Mouse (Mus musculus): ENCODE measurements around the gene Cyp8b1. TPM values are rescaled to one million over a fixed set of nuclear protein-coding genes. Genes with fewer than 3 reads are reported as not detected.

Gene Cyp8b1
- total RNA-seq, 2 experiments from 2014 or later, result 0.26 to 0.30 TPM

DNA sequence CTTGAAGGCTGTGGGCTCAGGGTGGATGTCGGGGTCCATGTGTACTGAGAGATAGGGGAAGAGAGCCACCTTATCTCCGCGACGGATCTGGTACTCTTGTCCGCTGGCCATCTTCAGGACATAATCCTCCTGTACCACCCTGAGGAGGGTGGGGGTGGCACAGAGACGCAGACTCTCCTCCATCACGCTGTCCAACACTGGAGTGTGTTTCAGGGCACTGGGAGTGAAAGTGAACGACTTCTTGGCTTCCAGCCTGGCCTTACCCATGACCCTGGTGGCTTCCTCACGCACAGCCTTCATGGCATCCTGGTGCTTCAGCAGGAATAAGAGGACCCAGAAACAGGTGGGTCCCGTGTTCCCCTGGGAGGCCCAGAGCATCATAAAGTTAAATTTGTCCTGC, 1.0 kb downstream of the Cyp8b1 start:
- DNase-seq, result no peak

GRCm38 (mm10) chr9:121914226-121914757, 1.8 kb downstream of the Cyp8b1 start:
- peak; percentile 65 to 71 for DNase-seq

DNA sequence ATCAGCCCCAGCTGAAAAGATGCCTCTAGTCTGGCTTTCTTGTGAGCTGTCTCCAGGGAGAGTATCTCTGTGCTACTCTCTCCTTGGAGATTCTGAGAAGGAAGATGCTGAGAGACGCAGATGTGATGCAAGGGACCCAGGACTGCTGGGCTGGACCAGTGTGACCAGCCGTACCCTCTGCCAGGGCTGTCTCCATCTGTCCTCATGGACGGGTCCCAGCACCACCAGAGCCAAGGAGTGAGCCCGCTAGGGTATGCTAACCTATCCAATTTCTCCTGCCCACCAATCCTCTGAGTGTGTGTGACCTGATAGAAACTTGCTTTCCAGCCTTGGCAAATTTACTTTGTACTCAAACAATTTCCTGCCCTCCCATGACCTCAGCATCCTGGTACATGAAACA, 3.3 kb downstream of the Cyp8b1 start:
- no peak for DNase-seq

DNA sequence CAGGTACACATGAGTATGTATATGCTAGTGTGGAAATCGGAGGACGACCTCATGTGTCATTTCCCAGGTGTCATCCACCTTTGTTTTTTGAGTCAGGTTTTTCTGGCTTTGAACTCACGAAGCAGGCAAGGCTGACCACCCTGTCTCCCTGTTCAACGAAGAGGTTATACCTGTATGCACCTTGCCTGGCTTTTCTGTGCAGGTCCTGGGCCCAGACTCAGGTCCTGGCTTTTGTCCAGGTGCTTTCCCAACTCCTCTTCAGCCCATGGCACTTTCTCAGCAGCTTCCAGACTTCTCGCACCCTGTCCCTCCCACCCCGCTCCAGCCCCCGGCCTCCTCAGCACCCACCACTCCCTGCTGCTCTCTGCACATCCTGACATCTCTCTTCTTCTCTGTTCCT, 4.9 kb downstream of the Cyp8b1 start:
- no peak for DNase-seq

DNA sequence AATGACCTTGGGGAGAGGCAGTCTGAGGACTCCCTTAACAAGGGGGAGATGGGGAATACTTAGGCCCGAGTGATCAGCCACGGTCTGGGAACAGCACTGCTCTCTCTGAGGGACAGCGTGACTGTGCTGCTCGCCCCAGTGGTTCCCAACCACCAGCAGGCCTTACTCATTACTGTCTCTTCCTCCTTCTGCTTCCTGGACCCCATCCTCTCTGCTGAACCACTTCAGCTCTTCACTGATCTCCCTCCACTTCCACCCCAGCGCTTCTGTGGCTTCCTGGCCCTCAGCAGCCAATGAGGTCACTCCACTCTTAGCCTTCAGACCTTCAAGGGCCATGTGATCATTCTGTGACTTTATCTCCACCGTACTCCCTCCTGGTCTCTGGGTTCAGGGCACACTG, 6.5 kb downstream of the Cyp8b1 start:
- DNase-seq, result no peak

- DNase-seq, result no peak
These were observed 7.8 kb downstream of the Cyp8b1 start for GRCm38 (mm10) chr9:121908321-121908720.

GRCm38 (mm10) chr9:121907356-121908070, 8.6 kb downstream of the Cyp8b1 start:
- no peak for DNase-seq

DNA sequence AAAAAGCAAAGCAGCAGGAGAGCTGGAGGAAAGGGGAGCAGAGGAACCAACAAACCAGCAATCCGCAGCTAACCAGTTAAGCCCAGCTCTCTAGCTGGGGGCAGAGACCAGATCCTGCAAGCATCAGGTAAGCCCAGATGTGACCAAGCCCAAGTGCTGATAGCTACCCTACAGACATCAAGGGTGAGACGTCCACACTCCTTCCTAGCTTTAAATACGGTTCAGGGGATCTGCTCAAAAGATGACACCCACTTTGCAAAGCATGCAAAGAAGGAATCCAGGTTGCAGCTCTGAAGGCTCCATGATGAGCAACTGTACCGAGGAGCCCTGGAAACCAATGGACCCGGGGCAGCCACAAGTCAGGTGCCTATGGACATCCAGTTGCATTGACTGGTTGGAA, 9.6 kb downstream of the Cyp8b1 start:
- DNase-seq, result no peak

- peak in 1 of 2 experiments; percentile 0 for DNase-seq
These were observed 10.4 kb downstream of the Cyp8b1 start for GRCm38 (mm10) chr9:121905556-121906185.

DNA sequence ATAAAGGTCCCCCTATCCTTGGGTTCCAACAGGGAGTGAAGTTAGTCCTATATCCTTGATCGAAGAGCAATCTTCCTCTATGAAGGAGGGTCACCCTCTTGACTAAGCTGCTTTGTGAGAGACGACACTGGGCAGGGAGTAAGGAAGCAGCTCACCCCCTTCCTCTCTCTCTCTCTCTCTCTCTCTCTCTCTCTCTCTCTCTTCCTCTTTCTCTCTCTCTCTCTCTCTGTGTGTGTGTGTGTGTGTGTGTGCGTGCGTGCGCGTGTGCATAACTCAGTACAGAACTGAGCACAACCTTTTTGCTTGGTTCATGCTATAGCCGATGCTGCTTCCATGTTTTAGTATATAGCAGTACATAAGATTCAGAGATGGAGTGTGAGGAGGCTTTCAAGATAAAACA, 11.2 kb downstream of the Cyp8b1 start:
- no peak for DNase-seq

GRCm38 (mm10) chr9:121904319-121904718, 11.8 kb downstream of the Cyp8b1 start:
- peak in 1 of 2 experiments; percentile 0 for DNase-seq

DNA sequence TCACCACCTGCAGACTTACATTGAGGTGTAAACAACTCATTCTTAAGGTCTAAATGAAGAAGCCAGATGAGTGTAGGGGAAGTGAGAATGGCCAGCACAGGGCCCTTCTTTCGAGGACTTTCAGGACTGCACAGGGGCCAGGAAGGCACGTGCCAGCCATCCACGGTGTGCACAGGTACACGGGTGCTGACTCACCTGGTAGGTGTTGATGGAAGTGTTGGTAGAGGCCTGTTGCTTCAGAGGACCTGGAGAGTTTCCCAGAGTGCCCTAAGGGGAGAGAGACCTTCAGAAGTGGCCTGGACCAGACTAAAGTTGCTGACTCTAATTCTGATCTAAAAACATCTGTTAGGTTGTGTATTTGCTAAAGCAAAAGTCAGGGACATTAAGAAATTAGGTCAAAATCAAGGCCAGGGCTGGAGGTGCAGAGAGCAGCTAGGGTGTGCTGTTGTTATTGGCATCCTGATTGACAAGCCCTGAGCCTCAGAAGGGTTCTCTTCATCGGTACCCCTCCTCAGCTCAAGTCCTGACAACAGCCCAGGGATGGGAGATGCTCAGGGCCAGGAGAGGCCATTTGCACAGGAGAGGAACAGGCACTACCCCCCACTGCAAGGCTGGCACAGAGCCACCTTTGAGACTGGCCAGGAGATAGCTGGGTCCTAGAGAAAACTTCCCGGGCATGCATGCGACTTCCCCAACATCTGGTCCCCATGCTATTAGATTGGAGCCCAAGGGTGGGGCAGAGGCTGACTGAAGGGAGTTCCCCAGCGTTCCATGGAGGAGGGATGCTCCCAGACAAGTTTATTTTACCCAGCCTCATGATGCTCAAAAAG, 12.4 kb downstream of the Cyp8b1 start:
- DNase-seq, result peak; percentile 54 to 56

- DNase-seq, result no peak
These were observed 14.1 kb downstream of the Cyp8b1 start for GRCm38 (mm10) chr9:121901710-121902700.

DNA sequence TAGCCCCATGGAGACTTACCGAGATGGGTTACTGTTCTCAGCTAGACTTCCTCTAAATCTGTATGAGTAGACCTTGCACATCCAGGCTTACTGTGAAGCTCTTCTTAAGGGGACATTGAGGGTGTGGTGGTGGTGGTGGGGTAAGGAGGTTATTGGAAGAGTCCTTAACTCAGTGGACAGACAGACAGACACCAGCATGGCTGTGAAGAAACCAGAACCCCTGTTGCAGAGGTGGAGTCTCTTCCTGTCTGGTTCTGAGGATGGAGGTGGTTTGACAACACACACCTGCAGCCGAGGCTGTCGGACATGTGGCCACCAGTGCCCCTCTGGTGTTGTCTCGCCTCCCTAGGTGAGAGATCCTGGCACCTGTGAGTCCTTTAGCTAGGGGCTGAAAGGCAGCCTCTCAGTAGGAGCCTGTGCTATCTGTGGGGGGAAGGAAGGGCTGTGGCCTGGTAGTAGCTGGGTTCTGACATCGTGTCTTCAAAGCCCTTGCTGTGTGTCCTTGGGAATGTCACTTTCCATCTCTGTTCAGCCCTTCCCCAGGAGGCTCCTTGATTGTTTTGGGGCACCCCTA, 15.7 kb downstream of the Cyp8b1 start:
- DNase-seq, result no peak

DNA sequence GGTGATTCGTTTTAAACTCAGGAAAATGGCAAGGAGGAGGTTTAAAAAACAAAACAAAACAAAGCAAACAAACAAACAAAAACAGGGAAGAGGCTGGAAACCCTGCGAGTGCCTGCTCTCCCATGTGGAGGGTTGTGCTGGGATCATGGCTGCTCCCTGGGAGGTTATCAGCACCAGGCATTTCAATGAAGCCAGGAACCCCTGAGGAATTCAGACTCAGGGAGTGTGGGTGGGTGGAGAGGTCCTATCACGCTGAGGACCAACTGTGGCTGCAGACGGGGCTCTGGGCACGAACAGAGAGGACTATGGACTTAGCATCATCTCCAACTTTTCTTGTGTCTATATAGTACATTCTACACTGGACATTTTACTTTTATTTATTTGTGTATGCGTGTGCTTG, 16.8 kb downstream of the Cyp8b1 start:
- no peak for DNase-seq

- no peak for DNase-seq
These were observed 17.9 kb downstream of the Cyp8b1 start, which contains the start of gene Ackr2 for GRCm38 (mm10) chr9:121898245-121898644. TSS of gene Ackr2 (plus strand) at chr9:121898355.

- DNase-seq, result no peak
These were observed 19.3 kb downstream of the Cyp8b1 start for GRCm38 (mm10) chr9:121896820-121897219.

DNA sequence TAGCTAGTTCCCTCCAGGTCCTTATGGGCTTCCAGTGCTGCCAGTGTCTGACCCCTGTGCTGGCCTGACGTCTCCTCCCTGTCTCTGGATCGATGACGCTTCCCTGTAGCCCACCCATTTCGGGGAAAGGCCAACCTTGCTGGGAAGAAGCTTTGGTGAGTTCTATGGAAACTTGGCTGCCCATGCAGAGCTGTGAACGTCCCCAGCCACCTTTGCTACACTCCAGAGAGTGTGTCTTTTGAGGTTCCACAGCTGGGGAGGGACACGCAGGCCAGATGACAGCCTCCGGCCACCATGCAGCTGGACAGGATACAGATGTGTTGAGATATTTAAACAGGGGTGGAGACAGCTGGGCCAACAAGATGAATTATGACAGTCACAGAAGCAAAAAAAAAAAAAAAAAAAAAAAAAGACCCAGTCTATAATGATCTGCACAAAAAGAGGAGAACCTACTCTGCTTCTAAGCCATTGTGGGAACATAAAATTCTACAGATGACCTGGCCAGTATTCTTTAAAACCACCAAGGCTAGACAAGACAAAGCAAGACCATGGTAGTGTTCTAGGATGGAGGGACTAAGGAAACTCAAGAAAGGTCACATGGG, 20.6 kb downstream of the Cyp8b1 start:
- no peak for DNase-seq

GRCm38 (mm10) chr9:121894447-121894846, 21.7 kb downstream of the Cyp8b1 start:
- no peak for DNase-seq

GRCm38 (mm10) chr9:121892057-121892687, 23.9 kb downstream of the Cyp8b1 start:
- peak in 1 of 2 experiments; percentile 34 for DNase-seq

Measured in adrenal gland, postnatal 36 days (tissue).